Mouse (Mus musculus): ENCODE measurements around the gene Ttc13. TPM values are rescaled to one million over a fixed set of nuclear protein-coding genes. Genes with fewer than 3 reads are reported as not detected.

The Ttc13 gene
- polyA plus RNA-seq, 1 experiment = 25.6 TPM

- Histone ChIP-seq H3K4me2 (ENCODE audit: low read depth) (no peak overlapping the region), H3K27me3 (ENCODE audit: control insufficient read depth, insufficient read depth, insufficient read length) (no peaks in the 10 kb centered on the region), H3K36me3 (ENCODE audit: control insufficient read depth, insufficient read depth) (peaks cover 5% of the 10 kb centered on the region), H3ac (ENCODE audit: control insufficient read depth, insufficient read length) (no peak overlapping the region), H3K79me2 (ENCODE audit: control insufficient read depth, insufficient read depth) (no peaks in the 10 kb centered on the region), H3K4me3 (no peak overlapping the region)
- no peak for TF ChIP-seq TCF12 (IDR thresholded peaks at IDR 0.05; ENCODE audit: insufficient read depth, poor library complexity, severe bottlenecking)
These were observed 45.1 kb downstream of the Ttc13 start for GRCm38 (mm10) chr8:124676661-124677060.

GRCm38 (mm10) chr8:124672345-124672744, 49.4 kb downstream of the Ttc13 start:
- peaks cover 5% of the 10 kb centered on the region for H3K36me3 ChIP-seq (ENCODE audit: control insufficient read depth, insufficient read depth)
- no peak overlapping the region for H3K4me2 ChIP-seq (ENCODE audit: low read depth)
- H3ac ChIP-seq (ENCODE audit: control insufficient read depth, insufficient read length) = no peak overlapping the region
- no peaks in the 10 kb centered on the region for H3K27me3 ChIP-seq (ENCODE audit: control insufficient read depth, insufficient read depth, insufficient read length)
- no peak overlapping the region for H3K4me3 ChIP-seq
- no peaks in the 10 kb centered on the region for H3K79me2 ChIP-seq (ENCODE audit: control insufficient read depth, insufficient read depth)
- TF ChIP-seq TCF3 (IDR thresholded peaks at IDR 0.05; ENCODE audit: insufficient read length, low read depth) = no peak
- TF ChIP-seq CEBPB (IDR thresholded peaks at IDR 0.05; ENCODE audit: insufficient read depth, poor library complexity, severe bottlenecking) = no peak
- no peak for TF ChIP-seq POLR2A (IDR thresholded peaks at IDR 0.05; ENCODE audit: insufficient read length, low read depth)

- Histone ChIP-seq H3K4me3 (no peak overlapping the region), H3K79me2 (ENCODE audit: control insufficient read depth, insufficient read depth) (no peaks in the 10 kb centered on the region), H3ac (ENCODE audit: control insufficient read depth, insufficient read length) (no peak overlapping the region), H3K4me2 (ENCODE audit: low read depth) (no peak overlapping the region), H3K27me3 (ENCODE audit: control insufficient read depth, insufficient read depth, insufficient read length) (no peaks in the 10 kb centered on the region), H3K36me3 (ENCODE audit: control insufficient read depth, insufficient read depth) (peaks cover 5% of the 10 kb centered on the region)
- peak; percentile 60 for TF ChIP-seq TCF3 (IDR thresholded peaks at IDR 0.05; ENCODE audit: insufficient read length, low read depth)
- TF ChIP-seq E2F4 (IDR thresholded peaks at IDR 0.05; ENCODE audit: insufficient read depth) = no peak
- TF ChIP-seq SRF (IDR thresholded peaks at IDR 0.05; ENCODE audit: control insufficient read depth, insufficient read length, low read depth) = no peak
- TF ChIP-seq CEBPB (IDR thresholded peaks at IDR 0.05; ENCODE audit: insufficient read depth, poor library complexity, severe bottlenecking) = peak; percentile 55; the same call in 1 of the 2 replicates
- TF ChIP-seq REST (IDR thresholded peaks at IDR 0.05; ENCODE audit: insufficient read depth, insufficient read length) = no peak
- TF ChIP-seq POLR2AphosphoS2 (IDR thresholded peaks at IDR 0.05; ENCODE audit: insufficient read length, low read depth) = no peak
- TF ChIP-seq MYOD1 (IDR thresholded peaks at IDR 0.05; ENCODE audit: control insufficient read depth in 1 of 3, insufficient read length in 2 of 3, low read depth in 2 of 3) = peak; percentile 71 to 92 (median 85)
- peak; percentile 15 to 89 (median 79) for TF ChIP-seq MYOG (IDR thresholded peaks at IDR 0.05; ENCODE audit: control insufficient read depth in 1 of 3, insufficient read depth in 1 of 3, insufficient read length in 2 of 3, low read depth in 2 of 3)
- no peak for TF ChIP-seq POLR2A (IDR thresholded peaks at IDR 0.05; ENCODE audit: insufficient read length, low read depth)
- no peak for TF ChIP-seq MAX (IDR thresholded peaks at IDR 0.05; ENCODE audit: low read depth)
- TF ChIP-seq USF1 (IDR thresholded peaks at IDR 0.05; ENCODE audit: low read depth) = no peak
- peak; percentile 52 for TF ChIP-seq TCF12 (IDR thresholded peaks at IDR 0.05; ENCODE audit: insufficient read depth, poor library complexity, severe bottlenecking)
These were observed 53.0 kb downstream of the Ttc13 start for GRCm38 (mm10) chr8:124668798-124669197.

- H3K36me3 ChIP-seq (ENCODE audit: control insufficient read depth, insufficient read depth) = no peaks in the 10 kb centered on the region
These were observed 57.4 kb downstream of the Ttc13 start for GRCm38 (mm10) chr8:124664414-124664813.

GRCm38 (mm10) chr8:124663874-124664230, 57.9 kb downstream of the Ttc13 start:
- H3K4me3 ChIP-seq = peak overlapping the region; percentile 68
- no peaks in the 10 kb centered on the region for H3K36me3 ChIP-seq (ENCODE audit: control insufficient read depth, insufficient read depth)
- no peak overlapping the region for H3ac ChIP-seq (ENCODE audit: control insufficient read depth, insufficient read length)
- no peak overlapping the region for H3K4me2 ChIP-seq (ENCODE audit: low read depth)
- no peak for TF ChIP-seq MAX (IDR thresholded peaks at IDR 0.05; ENCODE audit: low read depth)
- TF ChIP-seq TCF3 (IDR thresholded peaks at IDR 0.05; ENCODE audit: insufficient read length, low read depth) = no peak
- TF ChIP-seq REST (IDR thresholded peaks at IDR 0.05; ENCODE audit: insufficient read depth, insufficient read length) = no peak
- TF ChIP-seq E2F4 (IDR thresholded peaks at IDR 0.05; ENCODE audit: insufficient read depth) = no peak
- no peak for TF ChIP-seq POLR2A (IDR thresholded peaks at IDR 0.05; ENCODE audit: insufficient read length, low read depth)
- no peak for TF ChIP-seq POLR2AphosphoS2 (IDR thresholded peaks at IDR 0.05; ENCODE audit: insufficient read length, low read depth)
- TF ChIP-seq MYOD1 (IDR thresholded peaks at IDR 0.05; ENCODE audit: control insufficient read depth in 1 of 3, insufficient read length in 2 of 3, low read depth in 2 of 3) = no peak
- TF ChIP-seq MYOG (IDR thresholded peaks at IDR 0.05; ENCODE audit: control insufficient read depth in 1 of 3, insufficient read depth in 1 of 3, insufficient read length in 2 of 3, low read depth in 2 of 3) = no peak
- TF ChIP-seq SRF (IDR thresholded peaks at IDR 0.05; ENCODE audit: control insufficient read depth, insufficient read length, low read depth) = no peak
- TF ChIP-seq TCF12 (IDR thresholded peaks at IDR 0.05; ENCODE audit: insufficient read depth, poor library complexity, severe bottlenecking) = no peak
- TF ChIP-seq CEBPB (IDR thresholded peaks at IDR 0.05; ENCODE audit: insufficient read depth, poor library complexity, severe bottlenecking) = no peak
- TF ChIP-seq USF1 (IDR thresholded peaks at IDR 0.05; ENCODE audit: low read depth) = no peak
- no peaks in the 10 kb centered on the region for H3K27me3 ChIP-seq (ENCODE audit: control insufficient read depth, insufficient read depth, insufficient read length)
- peaks cover 39% of the 10 kb centered on the region for H3K79me2 ChIP-seq (ENCODE audit: control insufficient read depth, insufficient read depth)

More at GRCm38 (mm10) chr8:124664414-124664813, 57.4 kb downstream of the Ttc13 start:
- H3ac ChIP-seq (ENCODE audit: control insufficient read depth, insufficient read length) = no peak overlapping the region
- TF ChIP-seq TCF12 (IDR thresholded peaks at IDR 0.05; ENCODE audit: insufficient read depth, poor library complexity, severe bottlenecking) = no peak
- no peak for TF ChIP-seq TCF3 (IDR thresholded peaks at IDR 0.05; ENCODE audit: insufficient read length, low read depth)
- no peak for TF ChIP-seq POLR2A (IDR thresholded peaks at IDR 0.05; ENCODE audit: insufficient read length, low read depth)
- TF ChIP-seq MAX (IDR thresholded peaks at IDR 0.05; ENCODE audit: low read depth) = no peak
- no peak for TF ChIP-seq E2F4 (IDR thresholded peaks at IDR 0.05; ENCODE audit: insufficient read depth)
- TF ChIP-seq MYOG (IDR thresholded peaks at IDR 0.05; ENCODE audit: control insufficient read depth in 1 of 3, insufficient read depth in 1 of 3, insufficient read length in 2 of 3, low read depth in 2 of 3) = no peak
- H3K27me3 ChIP-seq (ENCODE audit: control insufficient read depth, insufficient read depth, insufficient read length) = no peaks in the 10 kb centered on the region
- no peak overlapping the region for H3K4me2 ChIP-seq (ENCODE audit: low read depth)
- H3K79me2 ChIP-seq (ENCODE audit: control insufficient read depth, insufficient read depth) = peaks cover 33% of the 10 kb centered on the region
- no peak overlapping the region for H3K4me3 ChIP-seq
